Mouse (Mus musculus) frontal cortex, postnatal 14 days (tissue): Measurements from ENCODE around the gene Rpl32.

Experiments used
- DNase-seq, 2 experiments: peaks; one replicate each; pipeline ENCODE4 v3.0.0; 2022; ENCODE audit warnings: low spot score in 2 of 2

The Rpl32 gene

DNA sequence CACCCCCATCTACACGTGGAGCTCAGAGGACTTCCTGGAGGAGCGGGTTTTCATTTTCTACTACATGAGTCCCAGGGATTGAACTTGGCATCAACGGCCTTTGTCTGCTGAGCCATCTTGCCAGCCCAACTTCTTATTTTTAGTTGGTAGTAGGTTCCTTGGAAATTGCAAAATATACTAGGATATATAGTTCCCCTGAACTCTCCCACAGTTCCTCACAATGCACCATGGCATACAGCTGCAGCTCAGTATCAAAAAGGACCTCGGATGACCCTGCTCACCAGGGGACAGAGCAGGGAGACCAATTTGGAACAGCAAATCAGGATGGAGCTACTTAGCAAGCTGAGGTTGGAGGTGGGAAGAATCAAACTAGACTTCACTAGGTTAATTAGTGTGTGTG, 6.5 kb upstream of the Rpl32 start:
- DNase-seq: no peak

DNA sequence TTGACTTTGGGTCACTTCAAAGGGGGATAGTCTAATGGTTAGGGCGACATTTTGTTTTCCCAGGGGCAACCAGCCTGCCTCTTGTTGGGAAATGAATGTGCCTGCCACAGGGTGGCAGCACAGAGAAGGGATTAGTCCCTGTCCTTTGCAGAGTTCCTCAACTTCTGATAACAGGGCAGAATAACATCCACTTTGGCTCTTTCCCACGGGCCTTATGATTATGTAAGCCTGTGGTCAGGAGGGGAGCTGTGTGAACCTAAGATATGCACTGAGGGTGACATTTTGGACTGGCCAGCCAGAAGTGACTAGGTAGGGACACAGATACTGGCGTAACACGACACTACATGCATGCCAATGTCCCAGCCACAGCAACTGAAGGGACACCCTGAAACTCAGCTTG, 5.6 kb upstream of the Rpl32 start:
- DNase-seq: peak in 1 of 2 experiments; percentile 40

DNA sequence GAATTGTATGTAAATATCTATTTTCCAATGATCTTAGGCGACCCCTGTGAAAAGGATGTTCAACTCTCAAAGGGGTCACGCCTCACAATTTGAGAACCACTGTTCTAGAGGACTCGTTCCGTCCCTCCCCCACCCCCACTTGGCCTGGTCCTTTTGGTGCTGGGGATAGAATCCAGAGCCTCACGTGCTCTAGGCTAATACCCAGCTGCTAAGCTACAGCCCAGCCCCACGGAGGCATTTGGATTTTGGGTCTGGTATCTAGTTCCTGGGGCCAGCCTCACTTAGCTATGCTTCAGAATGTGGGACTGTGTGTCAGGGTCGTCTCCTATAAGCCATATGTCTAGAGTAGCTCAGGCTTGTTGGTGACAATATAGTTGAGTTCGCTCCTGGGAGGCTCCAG, 3.1 kb upstream of the Rpl32 start:
- DNase-seq: no peak

DNA sequence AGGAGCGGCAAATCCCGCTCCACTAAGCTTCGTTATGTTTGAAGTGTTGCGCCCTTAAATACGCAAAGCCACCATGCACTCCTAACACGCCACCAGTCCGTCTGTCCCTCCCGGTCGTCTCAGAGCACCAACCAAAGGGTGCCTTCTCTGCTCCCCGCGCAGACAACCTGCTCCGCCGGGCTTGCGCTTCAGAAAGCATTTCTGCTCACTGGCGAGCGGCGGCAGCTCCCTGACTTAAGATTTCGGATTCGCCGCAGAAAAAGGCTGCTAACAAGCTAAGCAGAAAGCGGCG, 405 bp downstream of the Rpl32 start:
- DNase-seq: no peak

DNA sequence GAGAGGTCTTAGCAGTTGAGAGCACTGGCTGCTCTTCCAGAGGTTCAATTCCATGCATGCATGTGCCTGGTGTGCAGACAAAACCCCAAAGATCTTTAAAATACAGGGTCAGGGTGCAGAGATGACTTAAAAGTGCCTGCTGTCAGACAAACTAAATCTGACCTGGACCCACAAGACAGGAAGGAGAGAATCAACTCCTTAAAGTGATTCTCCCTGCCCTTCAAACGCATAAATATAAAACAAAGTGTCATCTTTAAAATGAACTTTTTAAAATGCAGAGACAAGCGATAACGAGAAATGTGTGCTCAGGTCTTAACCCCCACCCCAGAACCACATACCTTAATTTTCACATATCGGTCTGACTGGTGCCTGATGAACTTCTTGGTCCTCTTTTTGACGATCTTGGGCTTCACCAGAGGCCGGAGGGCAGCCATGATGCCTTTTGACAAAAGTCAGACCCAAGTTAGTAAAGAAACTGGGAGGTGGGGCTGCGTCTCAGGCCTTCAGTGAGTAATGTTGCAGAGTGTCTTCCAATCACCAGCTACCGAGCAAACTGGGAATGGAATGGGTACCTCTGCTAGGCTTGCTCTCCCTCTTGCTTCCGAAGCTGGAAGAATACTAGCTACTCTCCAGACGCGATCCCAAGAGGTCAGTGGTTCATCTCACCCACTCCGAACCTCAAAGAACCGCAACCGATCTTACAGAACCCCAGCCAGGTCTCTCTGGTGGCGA, 917 bp downstream of the Rpl32 start:
- DNase-seq: no peak

DNA sequence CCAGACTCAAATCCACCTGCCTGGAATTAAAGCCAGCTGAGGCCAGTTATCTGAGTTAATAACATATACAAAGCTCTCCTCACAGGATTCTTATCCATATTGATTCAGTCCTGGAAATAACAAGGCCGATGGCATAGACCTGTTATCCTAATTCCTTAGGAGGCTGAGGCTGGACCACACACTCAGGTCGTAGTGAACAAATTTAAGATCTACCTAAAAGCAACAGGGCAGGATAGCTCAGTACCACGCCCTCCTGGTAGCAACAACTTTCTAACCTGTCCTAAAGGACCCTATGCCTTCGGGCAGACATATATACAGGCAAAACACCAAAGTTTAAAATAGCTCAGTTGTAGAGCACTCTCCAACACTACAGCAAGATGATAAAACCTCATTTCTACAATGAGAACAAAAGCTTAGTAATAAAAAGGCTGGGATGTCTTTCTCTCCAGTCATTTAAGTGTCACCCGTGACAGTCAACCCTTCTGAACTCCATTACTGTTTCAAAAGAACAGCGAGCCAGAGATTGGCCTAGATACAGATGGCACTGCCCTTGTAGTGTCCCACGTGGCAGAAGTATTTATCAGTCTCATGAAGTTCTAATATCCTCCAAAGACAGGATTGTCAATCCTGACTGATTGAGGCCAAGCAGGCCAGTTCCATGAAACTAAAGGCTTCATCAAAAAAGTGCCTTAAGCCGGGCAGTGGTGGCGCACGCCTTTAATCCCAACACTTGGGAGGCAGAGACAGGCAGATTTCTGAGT, 3.9 kb downstream of the Rpl32 start:
- DNase-seq: no peak

DNA sequence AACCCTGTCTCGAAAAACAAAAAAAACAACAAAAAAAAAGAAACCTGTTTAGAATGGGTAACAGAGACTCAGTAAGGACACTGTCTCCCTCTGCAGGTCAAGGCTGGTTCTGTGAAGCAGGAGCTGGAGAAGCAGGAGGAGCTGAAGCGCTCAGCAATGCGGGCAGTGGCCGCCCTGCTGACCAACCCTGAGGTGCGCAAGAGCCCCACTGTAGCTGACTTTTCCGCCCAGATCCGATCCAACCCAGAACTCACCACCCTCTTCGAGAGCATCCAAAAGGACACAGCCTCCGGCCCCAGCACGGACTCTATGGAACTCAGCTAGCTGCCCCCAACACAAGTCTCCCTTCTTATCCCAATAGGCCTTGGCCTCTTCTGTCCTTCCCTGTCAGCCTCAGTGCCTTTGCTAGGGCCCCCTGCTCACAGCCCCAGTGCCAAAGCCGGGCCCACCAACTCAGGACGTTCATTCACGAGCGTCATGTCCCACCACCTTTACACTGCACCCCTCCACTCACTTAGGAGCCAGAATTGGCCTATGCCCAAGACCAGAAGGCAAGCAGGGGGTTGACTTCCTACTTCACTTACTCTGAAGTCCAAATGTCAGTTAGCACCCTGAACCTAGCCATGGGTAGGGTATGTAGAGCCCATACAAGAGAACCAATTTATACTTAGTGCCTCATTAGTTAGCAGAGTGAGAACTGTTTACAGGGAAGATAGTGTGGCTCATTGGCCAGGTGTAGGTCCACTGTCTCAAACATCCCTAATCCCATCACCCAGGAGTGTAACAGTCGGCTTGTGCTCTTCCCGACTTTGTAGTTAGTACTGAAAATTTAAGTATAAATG, 4.8 kb downstream of the Rpl32 start:
- peak; percentile 65 to 69 for DNase-seq

DNA sequence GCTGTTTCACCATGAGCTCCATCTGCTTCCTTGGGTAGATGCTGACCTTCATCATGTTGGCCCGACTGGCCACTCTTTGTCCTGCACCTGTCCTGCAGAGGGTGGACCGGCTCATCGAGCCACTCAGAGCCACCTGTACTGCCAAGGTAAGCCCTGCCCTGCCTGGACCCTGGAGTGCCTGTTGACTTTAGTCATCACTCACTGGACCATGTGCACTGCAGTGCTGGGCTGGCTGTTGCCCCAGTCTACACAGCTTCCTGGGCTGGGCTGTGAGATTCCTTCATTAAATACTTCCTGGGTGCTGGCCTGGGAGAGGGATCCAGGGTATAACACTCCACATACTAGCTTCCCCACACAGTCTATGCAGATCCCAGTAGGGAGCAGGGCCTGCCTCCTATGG, 6.7 kb downstream of the Rpl32 start:
- DNase-seq: no peak

DNA sequence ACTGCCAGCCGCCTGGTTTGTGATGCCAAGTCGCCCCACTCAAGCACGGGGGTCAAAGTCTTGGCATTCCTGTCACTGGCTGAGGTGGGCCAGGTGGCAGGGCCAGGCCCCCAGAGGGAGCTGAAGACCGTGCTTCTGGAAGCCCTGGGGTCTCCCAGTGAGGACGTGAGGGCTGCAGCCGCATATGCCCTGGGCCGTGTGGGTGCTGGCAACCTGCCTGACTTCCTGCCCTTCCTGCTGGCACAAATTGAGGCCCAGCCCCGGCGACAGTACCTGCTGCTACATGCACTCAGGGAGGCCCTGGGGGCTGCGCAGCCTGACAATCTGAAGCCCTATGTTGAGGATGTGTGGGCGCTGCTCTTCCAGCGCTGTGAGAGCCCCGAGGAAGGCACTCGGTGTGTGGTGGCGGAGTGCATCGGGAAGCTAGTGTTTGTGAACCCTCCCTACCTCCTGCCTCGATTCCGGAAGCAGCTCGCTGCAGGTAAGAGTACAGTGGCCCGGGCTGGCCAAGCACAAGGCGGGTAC, 15.8 kb downstream of the Rpl32 start:
- DNase-seq: no peak

DNA sequence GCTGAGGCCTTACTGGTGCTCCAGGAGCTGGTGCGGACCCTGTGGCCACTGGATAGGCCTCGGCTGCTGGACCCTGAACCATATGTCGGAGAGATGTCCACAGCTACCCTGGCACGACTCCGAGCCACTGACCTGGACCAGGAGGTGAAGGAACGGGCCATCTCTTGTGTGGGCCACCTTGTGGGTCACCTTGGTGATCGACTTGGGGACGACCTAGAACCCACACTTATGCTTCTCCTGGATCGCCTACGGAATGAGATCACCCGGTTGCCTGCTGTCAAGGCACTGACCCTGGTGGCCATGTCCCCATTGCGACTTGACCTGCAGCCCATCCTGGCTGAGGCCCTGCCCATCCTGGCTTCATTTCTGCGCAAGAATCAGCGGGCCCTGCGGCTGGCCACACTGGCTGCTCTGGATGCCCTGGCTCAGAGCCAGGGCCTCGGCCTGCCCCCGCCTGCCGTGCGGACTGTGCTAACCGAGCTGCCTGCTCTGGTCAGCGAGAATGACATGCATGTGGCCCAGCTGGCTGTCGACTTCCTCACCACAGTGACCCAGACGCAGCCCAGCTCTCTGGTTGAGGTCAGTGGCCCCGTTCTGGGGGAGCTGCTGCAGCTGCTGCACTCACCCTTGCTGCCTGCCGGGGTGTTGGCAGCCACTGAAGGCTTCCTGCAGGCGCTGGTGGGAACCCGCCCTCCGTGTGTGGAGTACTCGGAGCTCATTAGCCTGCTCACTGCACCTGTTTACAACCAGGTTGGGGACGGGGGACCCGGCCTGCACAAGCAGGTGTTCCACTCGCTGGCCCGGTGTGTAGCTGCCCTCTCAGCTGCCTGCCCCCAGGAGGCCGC, 16.5 kb downstream of the Rpl32 start:
- no peak for DNase-seq

DNA sequence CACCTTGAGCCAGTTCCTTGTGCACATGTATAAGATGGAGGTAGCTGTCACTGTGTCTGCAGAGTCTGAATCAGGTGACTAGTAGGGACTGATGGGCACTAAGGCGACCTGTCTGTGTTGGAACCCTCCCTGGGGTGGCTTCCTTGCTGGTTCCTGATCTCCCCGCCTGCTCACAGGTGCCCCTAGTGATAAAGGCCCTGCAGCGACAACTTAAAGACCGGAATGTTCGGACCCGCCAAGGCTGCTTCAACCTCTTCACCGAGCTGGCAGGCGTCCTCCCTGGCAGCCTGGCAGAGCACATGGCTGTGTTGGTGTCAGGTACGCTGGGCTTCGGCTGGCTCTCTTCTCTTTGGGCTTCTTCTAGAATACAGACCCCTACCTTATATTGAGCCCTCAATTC, 17.5 kb downstream of the Rpl32 start:
- no peak for DNase-seq

DNA sequence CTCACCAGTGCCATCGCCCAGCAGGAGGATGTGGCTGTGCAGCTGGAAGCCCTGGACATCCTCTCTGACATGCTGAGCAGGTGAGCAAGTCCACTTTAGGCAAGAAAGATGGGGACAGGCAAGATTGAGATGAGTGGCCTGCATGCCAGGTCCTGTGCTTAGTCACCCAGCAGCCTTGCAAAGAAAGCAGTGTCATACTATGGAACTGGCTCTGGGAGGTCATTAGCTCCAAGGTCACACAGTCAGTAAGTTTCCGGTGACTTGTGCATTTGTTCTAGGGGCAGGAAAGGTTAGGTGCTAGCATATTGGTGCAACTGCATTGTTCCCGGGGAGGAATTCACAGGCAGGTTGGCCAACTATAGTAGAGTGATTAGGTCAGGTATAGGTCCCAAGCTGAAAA, 25.8 kb downstream of the Rpl32 start:
- no peak for DNase-seq

DNA sequence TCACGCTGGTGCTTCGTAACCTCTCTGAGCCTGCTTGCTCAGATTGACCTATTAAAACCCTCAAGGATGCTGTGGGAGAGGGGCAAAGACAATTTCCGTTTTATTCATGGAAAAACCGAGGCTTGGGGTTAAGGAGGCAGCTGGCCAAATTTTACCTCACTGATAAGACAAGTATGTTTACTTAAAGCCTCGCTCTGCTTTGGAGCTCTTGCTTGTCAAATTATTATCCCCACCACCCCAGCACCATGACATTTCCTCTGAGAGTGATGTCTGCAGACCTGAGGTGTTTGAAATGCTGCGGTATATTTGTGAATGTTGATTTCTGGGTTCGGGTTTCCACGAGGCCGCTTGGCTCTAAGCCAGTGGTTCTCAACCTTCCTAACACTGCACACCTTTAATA, 32.2 kb downstream of the Rpl32 start:
- no peak for DNase-seq

DNA sequence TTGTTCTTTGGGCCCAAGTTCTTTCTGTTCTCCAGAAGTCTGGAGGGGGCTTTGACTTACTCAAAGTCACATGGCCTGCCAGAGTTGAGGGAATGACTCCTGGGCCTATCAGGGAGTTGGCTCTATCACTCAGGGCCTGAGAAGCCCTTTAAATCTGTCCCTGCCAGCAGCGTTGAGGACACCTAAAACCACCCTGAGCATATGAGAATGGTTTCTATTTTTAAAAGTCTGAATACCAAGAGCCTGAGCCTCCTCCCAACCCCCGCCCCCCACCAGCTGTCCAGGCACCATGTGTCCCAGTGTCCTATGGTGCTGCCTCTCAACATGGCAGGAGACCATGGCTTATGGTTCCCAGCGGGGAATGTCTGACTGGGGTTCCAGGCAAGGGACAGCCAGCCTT, 32.7 kb downstream of the Rpl32 start:
- DNase-seq: no peak

DNA sequence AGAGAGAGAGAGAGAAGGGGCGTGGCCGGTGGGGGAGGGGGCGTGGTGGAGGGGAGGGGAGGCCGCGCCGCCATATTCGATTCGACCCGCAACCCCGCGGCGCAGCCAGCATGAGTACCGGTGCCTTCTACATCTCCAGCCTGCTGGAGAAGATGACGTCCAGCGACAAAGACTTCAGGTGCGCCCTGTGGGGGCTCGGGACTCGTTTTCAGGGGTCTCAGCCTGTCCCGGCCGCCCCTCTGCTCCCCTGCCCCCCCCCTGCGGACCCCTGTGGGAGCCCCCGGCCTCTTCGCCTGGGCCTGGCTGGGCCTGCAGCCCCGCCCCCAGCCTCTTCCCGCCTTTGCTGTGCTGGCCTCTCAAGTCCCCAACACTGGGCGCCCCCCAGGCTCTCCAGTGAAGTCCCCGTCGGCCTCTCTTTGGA, 34.0 kb downstream of the Rpl32 start, which contains the start of gene Cand2:
Gene Cand2 (plus strand): TSS at position 38 of the 421 bp plus-strand sequence.
- DNase-seq: no peak

DNA sequence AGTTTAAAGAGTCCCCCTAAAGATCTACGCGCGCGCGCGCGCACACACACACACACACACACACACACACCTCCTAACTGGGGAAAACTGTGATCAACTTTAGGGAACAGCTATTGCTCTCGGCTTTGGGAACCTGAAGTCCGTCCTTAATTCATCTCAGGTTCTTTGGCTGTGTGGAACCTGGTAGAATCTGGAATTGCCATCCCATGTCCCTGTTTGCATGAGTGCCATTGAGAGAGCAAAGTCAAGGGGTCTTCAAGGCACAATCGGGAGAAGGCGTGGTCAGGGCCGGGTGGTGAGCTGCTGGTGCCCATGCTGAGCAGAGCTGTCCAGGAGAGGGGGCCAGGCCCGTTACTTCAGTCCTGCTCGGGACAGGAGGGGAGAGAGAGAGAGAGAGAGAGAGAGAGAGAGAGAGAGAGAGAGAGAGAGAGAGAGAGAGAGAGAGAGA, 34.6 kb downstream of the Rpl32 start:
- DNase-seq: no peak

DNA sequence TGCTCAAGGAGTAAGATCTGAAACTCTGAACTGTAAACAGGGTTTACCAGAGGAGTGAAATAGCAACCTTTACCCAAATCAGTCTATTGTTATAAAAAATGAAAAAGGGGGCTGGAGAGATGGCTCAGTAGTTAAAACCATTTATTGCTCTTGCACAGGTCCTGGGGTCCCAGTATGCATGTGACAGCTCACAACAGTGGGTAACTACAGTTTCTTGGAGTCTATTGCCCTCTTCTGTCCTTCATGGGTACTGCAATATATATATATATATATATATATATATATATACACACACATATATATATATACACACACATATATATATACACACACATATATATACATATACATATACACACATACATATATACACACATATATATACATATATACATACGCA, 35.9 kb downstream of the Rpl32 start:
- no peak for DNase-seq

DNA sequence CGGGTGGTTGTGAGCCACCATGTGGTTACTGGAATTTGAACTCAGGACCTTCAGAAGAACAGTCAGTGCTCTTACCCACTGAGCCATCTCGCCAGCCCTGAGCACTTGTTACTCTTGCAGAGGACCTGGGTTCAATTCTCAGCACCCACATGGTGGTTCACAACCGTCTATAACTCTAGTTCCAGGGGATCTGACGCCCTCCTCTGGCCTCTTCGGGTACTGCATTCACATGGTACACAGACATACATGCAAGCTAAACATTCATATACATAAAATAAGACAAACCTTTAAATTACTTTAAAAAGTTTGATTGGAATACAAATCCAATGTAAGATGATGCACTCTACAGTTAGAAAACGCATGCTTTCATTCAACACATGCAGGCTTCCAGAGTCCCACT, 36.3 kb downstream of the Rpl32 start:
- DNase-seq: no peak

DNA sequence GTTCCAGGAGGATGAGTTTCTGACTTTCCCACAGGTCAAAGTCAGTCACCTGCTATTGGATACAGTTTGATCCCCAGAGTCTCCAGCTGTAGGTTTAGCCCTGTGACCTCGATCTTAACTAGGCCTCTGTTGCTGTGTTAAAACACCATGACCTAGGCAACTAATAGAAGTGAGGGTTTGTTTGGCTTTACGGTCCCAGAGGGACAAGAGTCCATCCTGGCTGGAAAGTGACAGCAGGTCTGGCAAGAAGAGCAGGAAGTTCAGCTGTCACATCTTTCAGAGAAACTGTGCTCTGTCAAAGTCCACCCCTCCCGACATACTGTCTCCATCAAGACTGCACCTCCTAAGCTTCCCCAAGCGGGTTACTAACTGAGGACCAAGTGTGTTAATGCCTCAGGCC, 37.7 kb downstream of the Rpl32 start:
- no peak for DNase-seq

DNA sequence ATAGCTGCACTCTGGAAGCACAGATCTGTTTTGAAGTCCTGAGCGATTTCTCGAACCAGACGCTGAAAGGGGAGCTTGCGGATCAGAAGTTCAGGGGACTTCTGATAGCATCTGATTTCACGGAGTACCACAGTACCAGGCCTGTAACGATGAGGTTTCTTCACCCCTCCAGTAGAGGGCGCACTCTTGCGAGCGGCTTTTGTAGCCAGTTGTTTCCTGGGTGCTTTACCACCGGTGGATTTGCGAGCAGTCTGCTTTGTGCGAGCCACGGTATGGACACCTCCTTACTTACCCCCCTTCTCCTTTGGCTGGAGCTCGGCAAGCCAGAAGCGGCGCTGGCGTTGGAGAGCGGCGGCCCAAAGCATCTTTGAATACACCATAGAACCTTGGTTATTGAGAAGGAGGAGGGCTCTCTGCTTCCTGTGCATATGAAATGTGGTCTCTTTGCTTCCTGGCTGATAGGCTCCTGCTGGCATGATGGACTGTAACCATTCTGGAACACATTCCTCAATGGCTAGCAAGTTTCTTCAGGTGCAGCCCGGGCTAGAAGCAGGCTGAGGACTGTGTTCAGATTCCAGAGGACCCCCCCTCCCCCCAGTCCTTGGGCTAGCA, 38.4 kb downstream of the Rpl32 start:
- no peak for DNase-seq

DNA sequence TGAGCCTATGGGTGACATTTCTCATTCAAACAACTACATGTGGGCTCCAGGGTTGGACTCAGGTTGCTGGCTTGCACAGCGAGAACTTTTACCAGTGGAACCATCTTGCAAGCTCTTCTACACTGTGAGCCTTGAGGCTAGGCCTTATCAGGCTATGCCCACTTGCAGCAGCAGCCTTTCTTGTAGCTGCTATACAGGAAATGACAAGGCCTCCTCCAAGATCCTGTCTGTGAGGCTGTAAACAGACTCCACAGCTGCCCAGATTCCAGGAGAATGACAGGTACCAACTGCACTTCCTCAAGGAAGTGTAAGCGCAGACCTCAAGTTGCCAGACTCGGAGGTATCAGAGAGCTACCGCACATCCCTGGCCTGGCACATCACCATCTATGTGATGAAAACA, 40.3 kb downstream of the Rpl32 start:
- no peak for DNase-seq
